Comparison of ENCODE assay signal across 9 mouse cellular contexts in the genomic region with DNA sequence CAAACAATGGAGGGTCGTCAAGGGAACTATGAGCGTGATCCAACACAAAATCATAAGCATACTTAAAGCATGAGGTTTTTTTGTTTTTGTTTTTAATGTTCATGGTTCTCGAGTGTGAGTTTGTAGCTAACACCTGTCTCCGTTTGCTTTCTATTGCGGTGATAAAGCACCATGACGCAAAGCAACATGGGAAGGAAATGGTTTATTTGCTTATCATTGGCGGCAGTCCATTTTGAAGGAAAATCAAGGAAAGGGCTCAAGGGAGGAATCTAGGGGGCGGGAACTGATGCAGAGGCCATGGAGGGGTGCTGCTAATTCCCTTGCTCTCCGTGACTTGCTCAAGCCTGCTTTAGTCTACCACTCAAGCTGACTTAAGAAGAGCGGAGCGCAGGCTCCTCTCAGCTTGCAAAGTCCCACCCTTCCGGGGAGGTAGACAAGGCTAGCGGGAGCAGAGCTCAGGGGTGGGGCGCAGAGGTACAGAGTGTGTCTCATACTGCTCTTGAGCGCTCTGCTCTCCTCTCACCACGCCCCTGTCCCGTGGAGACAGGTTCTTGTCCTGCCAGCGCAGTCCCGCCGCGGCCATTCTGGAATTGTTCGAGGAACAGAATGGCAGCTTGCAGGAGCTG. TPM values are rescaled to one million over a fixed set of nuclear protein-coding genes. Genes with fewer than 3 reads are reported as not detected.
DNase-seq lines count a peak whose midpoint lies in the region; ATAC-seq lines count a peak whose summit lies in the region.
"Had no signal": no experiment of that assay in that cellular context is flagged by ENCODE, and none has a peak within 500 bp of the region (broad histone marks: within the 10 kb centered on the region; RNA-seq: fewer than 3 reads in every experiment).

No protein-coding gene starts in this region.

- peak overlapping the region; percentile 23 for H3K4me3 ChIP-seq in heart, embryonic 11.5 days (ENCODE audit: low read depth, low read length)
- no peak overlapping the region for H3K4me3 ChIP-seq in embryonic facial prominence, embryonic 14.5 days (ENCODE audit: low read depth, low read length)
- H3K4me3 ChIP-seq in limb, embryonic 10.5 days, result peak overlapping the region; percentile 36
- H3K4me3 ChIP-seq in midbrain, embryonic 16.5 days (ENCODE audit: low read depth, low read length), result peak overlapping the region; percentile 3; the same call in 1 of the 2 replicates

- H3K9me3 ChIP-seq in heart, embryonic 11.5 days (replicated peaks; ENCODE audit: control insufficient read depth, low read length), result no peaks in the 10 kb centered on the region
- H3K9me3 ChIP-seq in embryonic facial prominence, embryonic 14.5 days (ENCODE audit: control insufficient read depth, low read length), result no peaks in the 10 kb centered on the region
- no peaks in the 10 kb centered on the region for H3K9me3 ChIP-seq in limb, embryonic 10.5 days (replicated peaks)
- H3K9me3 ChIP-seq in midbrain, embryonic 16.5 days (replicated peaks; ENCODE audit: control insufficient read depth, low read length, poor library complexity, severe bottlenecking), result no peaks in the 10 kb centered on the region

- no peak for DNase-seq in heart, postnatal 25 days (ENCODE audit: low spot score)
- DNase-seq in embryonic facial prominence, embryonic 14.5 days (ENCODE audit: low spot score), result no peak
- DNase-seq in limb, embryonic 10.5 days (ENCODE audit: low spot score), result no peak
- no peak for DNase-seq in left cerebral cortex, adult 11 months (ENCODE audit: low spot score)
- no peak for DNase-seq in adipocyte (ENCODE audit: low spot score)
- no peak for DNase-seq in frontal cortex, postnatal 14 days (ENCODE audit: low spot score in 2 of 2)

- WGBS in heart, embryonic 11.5 days (ENCODE audit: insufficient replicate concordance), result 25% methylated on average over 22 of the region's 22 CpGs
- 34% methylated on average over 22 of the region's 22 CpGs for WGBS in embryonic facial prominence, embryonic 14.5 days
- WGBS in limb, embryonic 10.5 days, result 35% methylated on average over 22 of the region's 22 CpGs
- WGBS in midbrain, embryonic 16.5 days, result 52% methylated on average over 22 of the region's 22 CpGs

- 0 out of 2 replicates have a peak, but pooled peaks have one; percentile 18 for ATAC-seq in heart, embryonic 11.5 days (replicated peaks; ENCODE audit: insufficient number of reproducible peaks, low FRiP score, low TSS enrichment)
- peak; percentile 33; the same call in 1 of the 2 replicates for ATAC-seq in embryonic facial prominence, embryonic 14.5 days (ENCODE audit: low read depth)
- peak; percentile 57 for ATAC-seq in midbrain, embryonic 16.5 days

- no peaks in the 10 kb centered on the region for H3K4me1 ChIP-seq in heart, embryonic 11.5 days (ENCODE audit: control insufficient read depth, insufficient read depth, low read length)
- H3K4me1 ChIP-seq in embryonic facial prominence, embryonic 14.5 days (ENCODE audit: control insufficient read depth, insufficient read depth, low read length), result no peaks in the 10 kb centered on the region
- peaks cover 10% of the 10 kb centered on the region for H3K4me1 ChIP-seq in limb, embryonic 10.5 days
- H3K4me1 ChIP-seq in midbrain, embryonic 16.5 days (ENCODE audit: control insufficient read depth, insufficient read depth, low read length), result peaks cover 3% of the 10 kb centered on the region; the same call in 1 of the 2 replicates

- peaks cover 18% of the 10 kb centered on the region for H3K27me3 ChIP-seq in heart, embryonic 11.5 days (ENCODE audit: control insufficient read depth, insufficient read depth, low read length)
- H3K27me3 ChIP-seq in embryonic facial prominence, embryonic 14.5 days (replicated peaks; ENCODE audit: control insufficient read depth, insufficient read depth, low read length), result peaks cover 11% of the 10 kb centered on the region; the same call in 1 of the 2 replicates
- peaks cover 23% of the 10 kb centered on the region for H3K27me3 ChIP-seq in limb, embryonic 10.5 days (ENCODE audit: low read depth, poor library complexity, severe bottlenecking)
- H3K27me3 ChIP-seq in midbrain, embryonic 16.5 days (ENCODE audit: control insufficient read depth, insufficient read depth, low read depth, low read length), result no peaks in the 10 kb centered on the region

- H3K9ac ChIP-seq in heart, embryonic 11.5 days (ENCODE audit: low read depth, low read length), result peak overlapping the region; percentile 43; the same call in 1 of the 2 replicates
- no peak overlapping the region for H3K9ac ChIP-seq in embryonic facial prominence, embryonic 14.5 days (ENCODE audit: low read depth, low read length)
- H3K9ac ChIP-seq in midbrain, embryonic 16.5 days (ENCODE audit: low read depth, low read length), result peak overlapping the region; percentile 47

- no peaks in the 10 kb centered on the region for H3K36me3 ChIP-seq in heart, embryonic 11.5 days (ENCODE audit: control insufficient read depth, insufficient read depth, low read length)
- no peaks in the 10 kb centered on the region for H3K36me3 ChIP-seq in embryonic facial prominence, embryonic 14.5 days (ENCODE audit: control insufficient read depth, insufficient read depth, low read length)
- no peaks in the 10 kb centered on the region for H3K36me3 ChIP-seq in limb, embryonic 10.5 days
- H3K36me3 ChIP-seq in midbrain, embryonic 16.5 days (ENCODE audit: control insufficient read depth, insufficient read depth, low read length), result no peaks in the 10 kb centered on the region

- peak overlapping the region; percentile 63 for H3K4me2 ChIP-seq in heart, embryonic 11.5 days
- H3K4me2 ChIP-seq in embryonic facial prominence, embryonic 14.5 days (ENCODE audit: low read depth, low read length), result peak overlapping the region; percentile 32
- peak overlapping the region; percentile 43 for H3K4me2 ChIP-seq in midbrain, embryonic 16.5 days (ENCODE audit: low read length)

- H3K27ac ChIP-seq in heart, embryonic 11.5 days (ENCODE audit: low read depth, low read length), result no peak overlapping the region
- no peak overlapping the region for H3K27ac ChIP-seq in embryonic facial prominence, embryonic 14.5 days (replicated peaks; ENCODE audit: low read depth, low read length)
- H3K27ac ChIP-seq in limb, embryonic 10.5 days, result no peak overlapping the region
- no peak overlapping the region for H3K27ac ChIP-seq in midbrain, embryonic 16.5 days (ENCODE audit: low read length)

- intact Hi-C loops in heart, postnatal 25 days (cut with DNase I), result loop anchor here (1.0 to 10.0 kb wide), 4 partner anchors 50 to 935 kb away; no protein-coding TSS in a partner anchor

RNA-seq across cellular contexts. Expression of a gene that starts 12.2 kb away (rescaled TPM):
- 0.17 and 0.23 TPM in 2 replicates for polyA plus RNA-seq in heart, embryonic 11.5 days (2014; fragmentation: Nextera tagmentation; extraction: Ambion mirVana)
- total RNA-seq in heart, postnatal 25 days (2021), result under 1 TPM; 0.14 to 0.16 TPM
- 0.08 and 0.13 TPM in 2 replicates for polyA plus RNA-seq in embryonic facial prominence, embryonic 14.5 days (2014; fragmentation: Nextera tagmentation; extraction: Ambion mirVana)
- polyA plus RNA-seq in limb, embryonic 10.5 days (2016; fragmentation: Nextera tagmentation; extraction: Ambion mirVana), result 0.06 and 0.13 TPM in 2 replicates
- 0.21 TPM in 1 of 2 replicates, not detected in the other for polyA plus RNA-seq in midbrain, embryonic 16.5 days (2015; fragmentation: Nextera tagmentation; extraction: Ambion mirVana)

RNA-seq across cellular contexts. Expression of a gene that starts 15.6 kb away (rescaled TPM):
- 2.1 TPM in 2 replicates for polyA plus RNA-seq in heart, embryonic 11.5 days (2014; fragmentation: Nextera tagmentation; extraction: Ambion mirVana)
- 1 to 10 TPM in 1 of 2 experiments, under 1 TPM in 1; 0.91 to 1.2 TPM for total RNA-seq in heart, postnatal 25 days (2021)
- 2.6 and 2.9 TPM in 2 replicates for polyA plus RNA-seq in embryonic facial prominence, embryonic 14.5 days (2014; fragmentation: Nextera tagmentation; extraction: Ambion mirVana)
- not detected in 2 replicates for polyA plus RNA-seq in limb, embryonic 10.5 days (2016; fragmentation: Nextera tagmentation; extraction: Ambion mirVana)
- polyA plus RNA-seq in midbrain, embryonic 16.5 days (2015; fragmentation: Nextera tagmentation; extraction: Ambion mirVana), result 1.8 and 1.9 TPM in 2 replicates

RNA-seq across cellular contexts. Expression of a gene that starts 34.2 kb away (rescaled TPM):
- polyA plus RNA-seq in heart, embryonic 11.5 days (2014; fragmentation: Nextera tagmentation; extraction: Ambion mirVana), result 213 and 216 TPM in 2 replicates
- total RNA-seq in heart, postnatal 25 days (2021), result 100 to 1,000 TPM; 245 to 262 TPM
- polyA plus RNA-seq in embryonic facial prominence, embryonic 14.5 days (2014; fragmentation: Nextera tagmentation; extraction: Ambion mirVana), result 73.2 and 104 TPM in 2 replicates
- 0.92 and 1.2 TPM in 2 replicates for polyA plus RNA-seq in limb, embryonic 10.5 days (2016; fragmentation: Nextera tagmentation; extraction: Ambion mirVana)
- polyA plus RNA-seq in midbrain, embryonic 16.5 days (2015; fragmentation: Nextera tagmentation; extraction: Ambion mirVana), result 0.43 and 0.58 TPM in 2 replicates
- total RNA-seq: hematopoietic stem cell, adult 5-6 weeks had no signal

RNA-seq across cellular contexts. Expression of a gene that starts 57.1 kb away (rescaled TPM):
- 47.4 and 48.0 TPM in 2 replicates for polyA plus RNA-seq in heart, embryonic 11.5 days (2014; fragmentation: Nextera tagmentation; extraction: Ambion mirVana)
- total RNA-seq in heart, postnatal 25 days (2021), result 10 to 100 TPM; 12.9 to 14.3 TPM
- polyA plus RNA-seq in embryonic facial prominence, embryonic 14.5 days (2014; fragmentation: Nextera tagmentation; extraction: Ambion mirVana), result 38.1 and 45.7 TPM in 2 replicates
- 75.0 and 80.3 TPM in 2 replicates for polyA plus RNA-seq in limb, embryonic 10.5 days (2016; fragmentation: Nextera tagmentation; extraction: Ambion mirVana)
- 32.7 and 36.4 TPM in 2 replicates for polyA plus RNA-seq in midbrain, embryonic 16.5 days (2015; fragmentation: Nextera tagmentation; extraction: Ambion mirVana)

RNA-seq across cellular contexts. Expression of a gene that starts 57.2 kb away (rescaled TPM):
- polyA plus RNA-seq in heart, embryonic 11.5 days (2014; fragmentation: Nextera tagmentation; extraction: Ambion mirVana), result 16.9 and 19.6 TPM in 2 replicates
- 10 to 100 TPM; 19.6 to 21.4 TPM for total RNA-seq in heart, postnatal 25 days (2021)
- polyA plus RNA-seq in embryonic facial prominence, embryonic 14.5 days (2014; fragmentation: Nextera tagmentation; extraction: Ambion mirVana), result 16.2 and 16.7 TPM in 2 replicates
- polyA plus RNA-seq in limb, embryonic 10.5 days (2016; fragmentation: Nextera tagmentation; extraction: Ambion mirVana), result 21.9 and 26.4 TPM in 2 replicates
- 10.7 and 11.1 TPM in 2 replicates for polyA plus RNA-seq in midbrain, embryonic 16.5 days (2015; fragmentation: Nextera tagmentation; extraction: Ambion mirVana)

Comparison
In these comparisons a context has a peak if more than half of its experiments do, and no peak if none do; other contexts are left out.
1. RNA of a gene that starts 34.2 kb away (polyA plus RNA-seq): 213 to 216 TPM in heart, embryonic 11.5 days and 73.2 to 104 TPM in embryonic facial prominence, embryonic 14.5 days; 0.92 to 1.2 TPM in limb, embryonic 10.5 days and 0.43 to 0.58 TPM in midbrain, embryonic 16.5 days; every median in the first group is over 10 times any median in the second.
2. Peak in every context shown above with its lines, with median percentiles within 50 percentile points of each other: ATAC-seq and H3K4me2 ChIP-seq.